Comparison of ENCODE assay signal across 7 mouse cellular contexts in the genomic region with DNA sequence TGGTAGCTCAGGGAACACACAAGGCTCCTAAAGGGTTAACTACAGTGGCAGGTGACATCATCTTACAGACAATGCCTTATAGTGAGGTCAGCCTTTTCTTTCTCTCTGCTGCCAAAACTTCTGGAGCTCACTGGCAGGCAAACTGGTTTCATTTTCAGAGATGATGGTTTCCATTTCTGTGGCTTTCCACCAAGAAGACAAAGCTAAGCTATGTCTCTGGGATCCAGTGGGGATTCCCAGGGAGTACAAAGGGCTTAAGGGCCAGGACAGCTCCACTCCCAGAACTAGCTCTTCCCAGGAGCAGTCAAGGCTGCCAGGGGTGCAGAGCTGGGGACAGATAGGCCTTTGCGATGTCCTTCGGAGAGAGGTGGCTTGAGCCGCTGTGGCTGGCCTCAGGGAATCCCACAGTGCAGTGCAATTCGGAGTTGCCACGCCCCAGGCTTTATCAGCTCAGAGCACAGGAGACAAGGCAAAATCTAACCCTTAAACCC. TPM values are rescaled to one million over a fixed set of nuclear protein-coding genes. Genes with fewer than 3 reads are reported as not detected.
DNase-seq lines count a peak whose midpoint lies in the region; ATAC-seq and TF ChIP-seq lines count a peak whose summit lies in the region.

No protein-coding gene starts in this region.

- TF ChIP-seq POLR2A in spleen, adult 2 months (IDR thresholded peaks at IDR 0.05; ENCODE audit: low read depth, low read length): no peak
- no peak for TF ChIP-seq POLR2A in embryonic fibroblast, embryonic 13.5 days (IDR thresholded peaks at IDR 0.05; ENCODE audit: low read depth, low read length)

- H3K4me1 ChIP-seq in spleen, adult 2 months (ENCODE audit: control insufficient read depth, insufficient read depth, insufficient read length): peaks cover 21% of the 10 kb centered on the region; the same call in 1 of the 2 replicates
- H3K4me1 ChIP-seq in embryonic fibroblast, embryonic 13.5 days (ENCODE audit: control insufficient read depth, insufficient read depth, low read length): peaks cover 17% of the 10 kb centered on the region
- peaks cover 27% of the 10 kb centered on the region for H3K4me1 ChIP-seq in hindbrain, postnatal 0 days (ENCODE audit: insufficient read depth, low read length)
- H3K4me1 ChIP-seq in midbrain, postnatal 0 days (ENCODE audit: insufficient read depth, low read length): peaks cover 27% of the 10 kb centered on the region

- no peaks in the 10 kb centered on the region for H3K9me3 ChIP-seq in hindbrain, postnatal 0 days (ENCODE audit: low read length)
- no peaks in the 10 kb centered on the region for H3K9me3 ChIP-seq in midbrain, postnatal 0 days (ENCODE audit: low read length)

- no peak overlapping the region for H3K9ac ChIP-seq in hindbrain, postnatal 0 days (replicated peaks; ENCODE audit: low read length)
- no peak overlapping the region; the same call in 1 of the 2 replicates for H3K9ac ChIP-seq in midbrain, postnatal 0 days (replicated peaks; ENCODE audit: low read length, poor library complexity, severe bottlenecking)

- no peak overlapping the region for H3K4me2 ChIP-seq in hindbrain, postnatal 0 days (ENCODE audit: low read depth, low read length)
- H3K4me2 ChIP-seq in midbrain, postnatal 0 days (ENCODE audit: low read depth, low read length, poor library complexity, severe bottlenecking): no peak overlapping the region

- H3K27ac ChIP-seq in spleen, adult 2 months (ENCODE audit: insufficient read depth, low read length): peak overlapping the region; percentile 66
- H3K27ac ChIP-seq in embryonic fibroblast, embryonic 13.5 days (ENCODE audit: insufficient read depth, low read length): peak overlapping the region; percentile 83
- H3K27ac ChIP-seq in hindbrain, postnatal 0 days: peak overlapping the region; percentile 45; the same call in 1 of the 2 replicates
- H3K27ac ChIP-seq in midbrain, postnatal 0 days (ENCODE audit: low read depth, low read length): no peak overlapping the region

- WGBS in spleen, adult 2 months: 79% methylated on average over 5 of the region's 5 CpGs
- WGBS in hindbrain, postnatal 0 days: 80% methylated on average over 5 of the region's 5 CpGs
- 69% methylated on average over 5 of the region's 5 CpGs for WGBS in midbrain, postnatal 0 days

- ATAC-seq in hindbrain, postnatal 0 days: no peak
- ATAC-seq in monocyte, adult 5-6 weeks (replicated peaks; ENCODE audit: insufficient number of reproducible peaks, low FRiP score, low TSS enrichment, poor library complexity, severe bottlenecking): no peak
- no peak for ATAC-seq in midbrain, postnatal 0 days (ENCODE audit: low FRiP score)

- H3K4me3 ChIP-seq in spleen, adult 2 months (ENCODE audit: extremely low read depth, insufficient read depth, insufficient read length): no peak overlapping the region
- H3K4me3 ChIP-seq in embryonic fibroblast, embryonic 13.5 days (ENCODE audit: insufficient read depth, low read length): no peak overlapping the region
- no peak overlapping the region for H3K4me3 ChIP-seq in hindbrain, postnatal 0 days (ENCODE audit: low read length)
- H3K4me3 ChIP-seq in midbrain, postnatal 0 days (ENCODE audit: low read depth, low read length): no peak overlapping the region

- H3K27me3 ChIP-seq in spleen, adult 2 months (ENCODE audit: control insufficient read depth, insufficient read depth, low read length): no peaks in the 10 kb centered on the region
- no peaks in the 10 kb centered on the region for H3K27me3 ChIP-seq in hindbrain, postnatal 0 days (ENCODE audit: insufficient read depth, low read length)
- no peaks in the 10 kb centered on the region for H3K27me3 ChIP-seq in midbrain, postnatal 0 days (ENCODE audit: insufficient read depth, low read length)

- no peak for TF ChIP-seq CTCF in spleen, adult 2 months (IDR thresholded peaks at IDR 0.05; ENCODE audit: extremely low read depth, insufficient read depth, insufficient read length, insufficient replicate concordance)
- no peak for TF ChIP-seq CTCF in embryonic fibroblast, embryonic 13.5 days (IDR thresholded peaks at IDR 0.05; ENCODE audit: borderline replicate concordance, insufficient read depth, low read length)
- no peak for TF ChIP-seq CTCF in hindbrain, postnatal 0 days (IDR thresholded peaks at IDR 0.05; ENCODE audit: low read depth)
- TF ChIP-seq CTCF in midbrain, postnatal 0 days (IDR thresholded peaks at IDR 0.05): no peak

- DNase-seq in spleen, adult 2 months (ENCODE audit: low read depth in 1 of 2, low spot score in 2 of 2): no peak
- DNase-seq in spleen, postnatal 10 days (ENCODE audit: low spot score in 2 of 2): no peak
- no peak for DNase-seq in hindbrain, postnatal 0 days (ENCODE audit: low spot score)
- DNase-seq in right cerebral cortex, postnatal 25 days: no peak
- no peak for DNase-seq in midbrain, postnatal 0 days (ENCODE audit: low spot score)

- peaks cover 26% of the 10 kb centered on the region for H3K36me3 ChIP-seq in spleen, adult 2 months (ENCODE audit: control insufficient read depth, insufficient read depth, low read length)
- peaks cover 17% of the 10 kb centered on the region; the same call in 1 of the 2 replicates for H3K36me3 ChIP-seq in hindbrain, postnatal 0 days (ENCODE audit: insufficient read depth, low read length)
- H3K36me3 ChIP-seq in midbrain, postnatal 0 days (ENCODE audit: insufficient read depth, low read length): peaks cover 11% of the 10 kb centered on the region

RNA-seq across cellular contexts. Expression of a gene that starts 23.5 kb away (rescaled TPM):
- polyA plus RNA-seq in spleen, adult 2 months (2012; rRNA removed): 42.3 and 43.9 TPM in 2 replicates
- 24.9 and 35.7 TPM in 2 replicates for polyA plus RNA-seq in embryonic fibroblast, embryonic 13.5 days (2011; ENCODE audit: insufficient read length, low read depth, missing spikeins)
- total RNA-seq in hindbrain, postnatal 0 days (2014; rRNA removed): 19.8 and 43.2 TPM in 2 replicates
- 12.5 and 13.7 TPM in 2 replicates for polyA plus RNA-seq in hindbrain, postnatal 0 days (2015; fragmentation: Nextera tagmentation; extraction: Ambion mirVana)
- 32.8 to 50.6 TPM (median 34.5 TPM) in 3 replicates for total RNA-seq in monocyte, adult 5-6 weeks (2017)
- total RNA-seq in midbrain, postnatal 0 days (2014; rRNA removed): 11.2 and 19.1 TPM in 2 replicates
- polyA plus RNA-seq in midbrain, postnatal 0 days (2015; fragmentation: Nextera tagmentation; extraction: Ambion mirVana): 11.2 and 11.7 TPM in 2 replicates

RNA-seq across cellular contexts. Expression of a gene that starts 26.1 kb away (rescaled TPM):
- polyA plus RNA-seq in spleen, adult 2 months (2012; rRNA removed): 36.6 and 37.6 TPM in 2 replicates
- 1.3 and 3.5 TPM in 2 replicates for polyA plus RNA-seq in embryonic fibroblast, embryonic 13.5 days (2011; ENCODE audit: insufficient read length, low read depth, missing spikeins)
- total RNA-seq in hindbrain, postnatal 0 days (2014; rRNA removed): 2.1 and 6.0 TPM in 2 replicates
- polyA plus RNA-seq in hindbrain, postnatal 0 days (2015; fragmentation: Nextera tagmentation; extraction: Ambion mirVana): 1.8 and 2.8 TPM in 2 replicates
- 64.4 to 73.5 TPM (median 69.7 TPM) in 3 replicates for total RNA-seq in monocyte, adult 5-6 weeks (2017)
- total RNA-seq in midbrain, postnatal 0 days (2014; rRNA removed): 3.7 and 4.8 TPM in 2 replicates
- 2.1 and 2.7 TPM in 2 replicates for polyA plus RNA-seq in midbrain, postnatal 0 days (2015; fragmentation: Nextera tagmentation; extraction: Ambion mirVana)

RNA-seq across cellular contexts. Expression of a gene that starts 42.4 kb away (rescaled TPM):
- polyA plus RNA-seq in spleen, adult 2 months (2012; rRNA removed): 1.3 TPM in 2 replicates
- polyA plus RNA-seq in embryonic fibroblast, embryonic 13.5 days (2011; ENCODE audit: insufficient read length, low read depth, missing spikeins): 0.60 and 1.5 TPM in 2 replicates
- total RNA-seq in hindbrain, postnatal 0 days (2014; rRNA removed): 7.5 and 10.1 TPM in 2 replicates
- 7.1 and 7.5 TPM in 2 replicates for polyA plus RNA-seq in hindbrain, postnatal 0 days (2015; fragmentation: Nextera tagmentation; extraction: Ambion mirVana)
- total RNA-seq in monocyte, adult 5-6 weeks (2017): 0.64 to 0.97 TPM (median 0.95 TPM) in 3 replicates
- total RNA-seq in midbrain, postnatal 0 days (2014; rRNA removed): 9.0 and 11.4 TPM in 2 replicates
- 10.6 and 10.9 TPM in 2 replicates for polyA plus RNA-seq in midbrain, postnatal 0 days (2015; fragmentation: Nextera tagmentation; extraction: Ambion mirVana)
